Mouse (Mus musculus): ENCODE measurements around the gene Hsph1. TPM values are rescaled to one million over a fixed set of nuclear protein-coding genes. Genes with fewer than 3 reads are reported as not detected.

The Hsph1 gene
- total and polyA plus RNA-seq, 3 experiments, result 57.5 to 156 (median 80.9) TPM

- H3K4me3 ChIP-seq (replicated peaks in 1 of 3; ENCODE audit: low read depth in 2 of 3, low read length in 2 of 3, poor library complexity in 1 of 3), result peak overlapping the region; percentile 56 to 76 (median 68)
- TF ChIP-seq SIN3A (IDR thresholded peaks at IDR 0.05; ENCODE audit: low read length) (peak; percentile 57; the same call in 1 of the 2 replicates), USF2 (conservative IDR thresholded peaks at IDR 0.05; ENCODE audit: low read depth, low read length) (peak; percentile 89), GABPA (IDR thresholded peaks at IDR 0.05; ENCODE audit: insufficient replicate concordance, low read depth, low read length) (no peak), ELF1 (IDR thresholded peaks at IDR 0.05; ENCODE audit: low read depth, low read length) (peak; percentile 56; the same call in 1 of the 2 replicates), MAX (IDR thresholded peaks at IDR 0.05; ENCODE audit: low read length) (peak; percentile 83), TCF12 (IDR thresholded peaks at IDR 0.05; ENCODE audit: low read depth, low read length) (peak; percentile 70), KAT2A (IDR thresholded peaks at IDR 0.05; ENCODE audit: insufficient replicate concordance, low read length) (0 out of 2 replicates have a peak, but pooled peaks have one; percentile 54), MXI1 (IDR thresholded peaks at IDR 0.05; ENCODE audit: low read depth, low read length) (peak; percentile 85), NELFE (IDR thresholded peaks at IDR 0.05; ENCODE audit: low read depth, low read length) (peak; percentile 80), PAX5 (IDR thresholded peaks at IDR 0.05; ENCODE audit: low read length) (no peak), BHLHE40 (IDR thresholded peaks at IDR 0.05; ENCODE audit: low read depth, low read length) (peak; percentile 73; the same call in 1 of the 2 replicates), RCOR1 (conservative IDR thresholded peaks at IDR 0.05; ENCODE audit: low read depth, low read length) (no peak), EP300 (IDR thresholded peaks at IDR 0.05; ENCODE audit: low read length) (no peak), ZKSCAN1 (IDR thresholded peaks at IDR 0.05; ENCODE audit: borderline replicate concordance, low read depth, low read length) (no peak), IRF4 (IDR thresholded peaks at IDR 0.05; ENCODE audit: low read depth, low read length) (no peak), ZC3H11A (IDR thresholded peaks at IDR 0.05; ENCODE audit: low read depth, low read length) (no peak), USF1 (IDR thresholded peaks at IDR 0.05; ENCODE audit: low read depth, low read length) (peak; percentile 90), CHD2 (IDR thresholded peaks at IDR 0.05; ENCODE audit: low read length) (peak; percentile 42; the same call in 1 of the 2 replicates), ZMIZ1 (IDR thresholded peaks at IDR 0.05; ENCODE audit: low read depth, low read length) (no peak; the same call in none of the 2 replicates), ETS1 (conservative IDR thresholded peaks at IDR 0.05; ENCODE audit: low read depth, low read length) (0 out of 2 replicates have a peak, but pooled peaks have one; percentile 12), CTCF (conservative IDR thresholded peaks at IDR 0.05 in 1 of 2, IDR thresholded peaks at IDR 0.05 in 1 of 2; ENCODE audit: low read depth in 2 of 2, low read length in 2 of 2) (no peak), MAFK (IDR thresholded peaks at IDR 0.05; ENCODE audit: insufficient replicate concordance, low read length) (no peak), SMC3 (IDR thresholded peaks at IDR 0.05; ENCODE audit: low read depth, low read length) (no peak), TBP (conservative IDR thresholded peaks at IDR 0.05; ENCODE audit: low read depth, low read length) (peak; percentile 76), POLR2A (IDR thresholded peaks at IDR 0.05; ENCODE audit: low read depth, low read length) (peak; percentile 71), JUND (conservative IDR thresholded peaks at IDR 0.05; ENCODE audit: low read depth, low read length) (0 out of 2 replicates have a peak, but pooled peaks have one; percentile 27), MAZ (IDR thresholded peaks at IDR 0.05; ENCODE audit: low read depth, low read length) (no peak), UBTF (IDR thresholded peaks at IDR 0.05; ENCODE audit: low read depth, low read length) (no peak), E2F4 (IDR thresholded peaks at IDR 0.05; ENCODE audit: insufficient replicate concordance, low read depth, low read length) (no peak), POLR2AphosphoS2 (IDR thresholded peaks at IDR 0.05; ENCODE audit: low read depth, low read length) (peak; percentile 84), HCFC1 (IDR thresholded peaks at IDR 0.05; ENCODE audit: low read depth, low read length) (peak; percentile 82), MEF2A (IDR thresholded peaks at IDR 0.05; ENCODE audit: borderline replicate concordance, low read depth, low read length) (no peak; the same call in 1 of the 2 replicates), JUN (IDR thresholded peaks at IDR 0.05; ENCODE audit: insufficient read depth, low read depth, low read length) (no peak), ZNF384 (IDR thresholded peaks at IDR 0.05; ENCODE audit: low read depth, low read length) (peak; percentile 4; the same call in 1 of the 2 replicates), MYC (IDR thresholded peaks at IDR 0.05; ENCODE audit: low read depth, low read length) (peak; percentile 70), RAD21 (IDR thresholded peaks at IDR 0.05; ENCODE audit: low read depth, low read length) (no peak), NRF1 (IDR thresholded peaks at IDR 0.05; ENCODE audit: low read depth, low read length) (no peak), CHD1 (IDR thresholded peaks at IDR 0.05; ENCODE audit: low read depth, low read length) (no peak)
Measured at GRCm38 (mm10) chr5:149641277-149641892, 5.2 kb upstream of the Hsph1 start.

More at GRCm38 (mm10) chr5:149641277-149641892, 5.2 kb upstream of the Hsph1 start:
- H3K79me2 ChIP-seq (replicated peaks; ENCODE audit: control insufficient read depth, extremely low read depth, insufficient read depth, poor library complexity, severe bottlenecking), result peaks cover 6% of the 10 kb centered on the region
- in situ Hi-C loops (cut with MboI; ENCODE audit: low pct_ligation_motif_present, low pct_unique_long_range_greater_than_20kb, low sequenced_read_pairs) (loop anchor here (5.0 kb wide), 1 partner anchor 36 kb away; the partner anchor contains the start of gene B3glct), dilution Hi-C loops (cut with MboI; ENCODE audit: extremely low pct_ligation_motif_present, extremely low pct_unique_long_range_greater_than_20kb, low sequenced_read_pairs) (no loop called here)
- peak overlapping the region; percentile 68 for H3K9ac ChIP-seq (ENCODE audit: insufficient read depth, low read depth)
- peak overlapping the region; percentile 86 for H3K4me2 ChIP-seq (ENCODE audit: insufficient read depth, low read depth, poor library complexity, severe bottlenecking)
- H3K27ac ChIP-seq (ENCODE audit: insufficient read depth, low read depth), result peak overlapping the region; percentile 65
- DNase-seq (ENCODE audit: extremely low read depth), result peak; percentile 95
- no peaks in the 10 kb centered on the region for H3K9me3 ChIP-seq (replicated peaks; ENCODE audit: low read length)
- no peaks in the 10 kb centered on the region for H3K27me3 ChIP-seq (replicated peaks)
- peaks cover 0 to 8% of the 10 kb centered on the region in 2 experiments for H3K36me3 ChIP-seq (replicated peaks in 1 of 2; ENCODE audit: control insufficient read depth in 1 of 2, insufficient read depth in 1 of 2, low read length in 1 of 2)
- H3K4me1 ChIP-seq (ENCODE audit: control insufficient read depth in 1 of 2, insufficient read depth in 2 of 2), result peaks cover 0 to 19% of the 10 kb centered on the region in 2 experiments; a peak in 2 of 4 replicates

Data from CH12.LX (cell line).